Mouse (Mus musculus): ENCODE data around the gene Traf3ip1. TPM values are rescaled to one million over a fixed set of nuclear protein-coding genes. Genes with fewer than 3 reads are reported as not detected.
A peak's percentile ranks its signal among the peaks of the same experiment; 100 is the strongest.

The Traf3ip1 gene
- polyA plus RNA-seq, 2 experiments: 1.3 to 4.1 TPM

- Histone ChIP-seq H3K27ac (no peak overlapping the region), H3K36me3 (replicated peaks; ENCODE audit: control insufficient read depth, insufficient read depth, low read depth) (no peaks in the 10 kb centered on the region), H3K9ac (replicated peaks) (no peak overlapping the region), H3K4me3 (ENCODE audit: insufficient read depth in 1 of 2, low read depth in 2 of 2, low read length in 2 of 2) (no peak overlapping the region), H3K27me3 (ENCODE audit: control insufficient read depth, insufficient read depth, low read length) (no peaks in the 10 kb centered on the region), H3K4me2 (ENCODE audit: low read depth) (no peak overlapping the region), H3K9me3 (ENCODE audit: control insufficient read depth, low read length) (no peaks in the 10 kb centered on the region), H3K4me1 (replicated peaks; ENCODE audit: control insufficient read depth in 2 of 2, insufficient read depth in 2 of 2, low read length in 1 of 2) (0 out of 4 replicates have a peak, but pooled peaks cover 0 to 2% of the 10 kb centered on the region in 2 experiments)
- ATAC-seq (ENCODE audit: insufficient read depth) (no peak), DNase-seq (ENCODE audit: low read depth in 3 of 3, low spot score in 3 of 3) (no peak)
- WGBS (ENCODE audit: insufficient replicate concordance): 73% methylated on average over 1 of the region's 1 CpGs
- TF ChIP-seq CTCF (IDR thresholded peaks at IDR 0.05; ENCODE audit: low read depth) (peak; percentile 29; the same call in 1 of the 2 replicates), EP300 (IDR thresholded peaks at IDR 0.05; ENCODE audit: low read depth) (no peak)
Observed at GRCm38 (mm10) chr1:91478958-91479357, 15.5 kb upstream of the Traf3ip1 start.

DNA sequence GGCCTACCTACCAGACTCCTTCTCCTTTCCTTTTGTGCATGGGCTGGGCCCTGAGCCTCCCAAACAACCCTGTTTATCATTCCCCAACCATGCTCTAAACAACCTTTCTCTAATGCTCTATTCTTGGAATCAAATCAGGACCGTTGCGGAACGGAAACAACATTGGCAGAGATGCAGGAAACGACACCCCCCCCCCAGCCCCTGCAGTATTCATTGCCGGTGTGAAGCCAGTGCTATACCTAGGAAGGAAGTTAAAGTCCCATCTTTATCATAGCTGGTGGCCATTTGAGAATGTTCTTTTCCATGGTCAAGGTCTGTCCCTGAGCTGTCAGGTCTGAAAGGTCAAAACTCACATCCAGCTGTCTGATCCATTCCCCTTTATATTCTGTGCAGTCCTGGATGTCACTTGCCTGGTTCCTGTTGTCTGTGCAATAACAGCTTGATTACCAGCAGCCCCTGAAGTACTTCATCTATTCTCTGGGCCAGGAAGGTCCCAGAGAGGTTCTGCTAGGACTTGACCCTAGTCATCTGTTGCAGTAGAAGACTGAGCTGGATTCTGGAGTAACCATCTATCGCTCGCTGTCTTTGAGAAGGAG, 11.7 kb upstream of the Traf3ip1 start:
- 44% methylated on average over 7 of the region's 7 CpGs for WGBS (ENCODE audit: insufficient replicate concordance)
- H3K4me3 ChIP-seq (ENCODE audit: insufficient read depth in 1 of 2, low read depth in 2 of 2, low read length in 2 of 2): no peak overlapping the region
- DNase-seq (ENCODE audit: low read depth in 3 of 3, low spot score in 3 of 3): no peak
- no peaks in the 10 kb centered on the region for H3K36me3 ChIP-seq (replicated peaks; ENCODE audit: control insufficient read depth, insufficient read depth, low read depth)
- no peaks in the 10 kb centered on the region for H3K9me3 ChIP-seq (ENCODE audit: control insufficient read depth, low read length)
- no peak for ATAC-seq (ENCODE audit: insufficient read depth)
- no peak overlapping the region for H3K4me2 ChIP-seq (ENCODE audit: low read depth)
- TF ChIP-seq CTCF (IDR thresholded peaks at IDR 0.05; ENCODE audit: low read depth) (no peak), EP300 (IDR thresholded peaks at IDR 0.05; ENCODE audit: low read depth) (no peak)
- no peak overlapping the region for H3K9ac ChIP-seq (replicated peaks)
- 0 out of 4 replicates have a peak, but pooled peaks cover 0 to 2% of the 10 kb centered on the region in 2 experiments for H3K4me1 ChIP-seq (replicated peaks; ENCODE audit: control insufficient read depth in 2 of 2, insufficient read depth in 2 of 2, low read length in 1 of 2)
- no peak overlapping the region for H3K27ac ChIP-seq
- H3K27me3 ChIP-seq (ENCODE audit: control insufficient read depth, insufficient read depth, low read length): no peaks in the 10 kb centered on the region

DNA sequence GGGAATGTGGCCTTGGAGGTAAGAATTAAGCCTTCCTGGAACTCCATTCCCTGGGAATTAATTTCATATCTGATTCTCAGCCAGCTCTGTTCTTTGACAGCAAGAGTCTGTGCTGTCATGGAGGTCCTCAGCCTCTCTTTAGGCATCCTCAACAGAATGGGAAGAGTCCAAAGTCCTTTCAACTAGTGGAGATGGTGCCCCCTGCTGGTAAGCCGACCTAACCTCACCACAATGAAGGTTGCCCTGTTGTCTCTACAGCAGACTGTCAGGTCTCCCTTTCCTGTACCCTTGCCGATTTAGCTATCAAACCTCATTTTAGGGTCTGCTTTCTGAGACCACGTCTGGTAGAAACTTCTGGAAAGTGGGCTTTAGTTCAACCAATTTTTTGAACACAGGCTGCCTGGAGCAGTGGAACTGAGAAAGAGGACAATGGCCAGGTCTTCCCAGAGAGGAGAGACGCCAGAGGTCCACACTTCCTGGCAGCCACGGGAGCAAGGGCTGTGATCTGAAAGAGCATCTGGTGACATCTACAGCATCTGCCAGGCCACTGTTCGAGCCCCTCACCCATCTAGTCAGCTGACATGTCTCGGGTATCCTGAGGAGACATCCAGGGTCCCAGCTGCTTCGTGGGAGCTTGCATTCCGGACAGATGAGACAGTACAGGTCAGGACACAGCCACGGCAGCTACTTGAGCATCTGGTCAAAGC, 11.0 kb upstream of the Traf3ip1 start:
- DNase-seq (ENCODE audit: low read depth in 3 of 3, low spot score in 3 of 3) (peak; percentile 47 to 49 (median 49)), ATAC-seq (ENCODE audit: insufficient read depth) (peak; percentile 51; the same call in 1 of the 2 replicates)
- Histone ChIP-seq H3K9ac (replicated peaks) (no peak overlapping the region), H3K4me3 (ENCODE audit: insufficient read depth in 1 of 2, low read depth in 2 of 2, low read length in 2 of 2) (no peak overlapping the region), H3K4me2 (ENCODE audit: low read depth) (no peak overlapping the region), H3K9me3 (ENCODE audit: control insufficient read depth, low read length) (no peaks in the 10 kb centered on the region), H3K4me1 (replicated peaks; ENCODE audit: control insufficient read depth in 2 of 2, insufficient read depth in 2 of 2, low read length in 1 of 2) (0 out of 4 replicates have a peak, but pooled peaks cover 0 to 2% of the 10 kb centered on the region in 2 experiments), H3K27me3 (ENCODE audit: control insufficient read depth, insufficient read depth, low read length) (no peaks in the 10 kb centered on the region), H3K36me3 (replicated peaks; ENCODE audit: control insufficient read depth, insufficient read depth, low read depth) (no peaks in the 10 kb centered on the region), H3K27ac (no peak overlapping the region)
- TF ChIP-seq EP300 (IDR thresholded peaks at IDR 0.05; ENCODE audit: low read depth): no peak
- TF ChIP-seq CTCF (IDR thresholded peaks at IDR 0.05; ENCODE audit: low read depth): peak; percentile 89
- 35% methylated on average over 10 of the region's 10 CpGs for WGBS (ENCODE audit: insufficient replicate concordance)

DNA sequence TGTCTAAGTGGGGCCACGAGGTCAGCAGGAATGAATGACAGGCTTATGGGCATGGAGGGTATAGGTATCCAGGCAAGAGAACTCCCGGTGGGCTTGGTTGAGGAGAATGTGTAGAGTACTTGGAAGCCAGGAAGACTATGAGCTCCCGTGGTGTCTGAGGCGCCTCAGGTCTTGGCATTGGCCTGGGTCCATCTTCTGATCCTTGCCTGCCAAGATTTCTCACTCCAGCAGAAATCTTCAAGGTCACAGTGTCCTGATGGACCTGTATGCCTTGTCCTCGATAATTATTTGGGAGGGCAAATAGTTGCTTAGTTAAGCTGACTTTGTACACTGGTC, 10.5 kb upstream of the Traf3ip1 start:
- DNase-seq (ENCODE audit: low read depth in 3 of 3, low spot score in 3 of 3): no peak
- Histone ChIP-seq H3K4me1 (replicated peaks; ENCODE audit: control insufficient read depth in 2 of 2, insufficient read depth in 2 of 2, low read length in 1 of 2) (0 out of 4 replicates have a peak, but pooled peaks cover 0 to 2% of the 10 kb centered on the region in 2 experiments), H3K27me3 (ENCODE audit: control insufficient read depth, insufficient read depth, low read length) (no peaks in the 10 kb centered on the region), H3K4me3 (ENCODE audit: insufficient read depth in 1 of 2, low read depth in 2 of 2, low read length in 2 of 2) (no peak overlapping the region), H3K4me2 (ENCODE audit: low read depth) (no peak overlapping the region), H3K27ac (no peak overlapping the region), H3K9me3 (ENCODE audit: control insufficient read depth, low read length) (no peaks in the 10 kb centered on the region), H3K9ac (replicated peaks) (no peak overlapping the region), H3K36me3 (replicated peaks; ENCODE audit: control insufficient read depth, insufficient read depth, low read depth) (no peaks in the 10 kb centered on the region)
- ATAC-seq (ENCODE audit: insufficient read depth): no peak
- WGBS (ENCODE audit: insufficient replicate concordance): 59% methylated on average over 5 of the region's 5 CpGs
- TF ChIP-seq CTCF (IDR thresholded peaks at IDR 0.05; ENCODE audit: low read depth) (no peak), EP300 (IDR thresholded peaks at IDR 0.05; ENCODE audit: low read depth) (no peak)

DNA sequence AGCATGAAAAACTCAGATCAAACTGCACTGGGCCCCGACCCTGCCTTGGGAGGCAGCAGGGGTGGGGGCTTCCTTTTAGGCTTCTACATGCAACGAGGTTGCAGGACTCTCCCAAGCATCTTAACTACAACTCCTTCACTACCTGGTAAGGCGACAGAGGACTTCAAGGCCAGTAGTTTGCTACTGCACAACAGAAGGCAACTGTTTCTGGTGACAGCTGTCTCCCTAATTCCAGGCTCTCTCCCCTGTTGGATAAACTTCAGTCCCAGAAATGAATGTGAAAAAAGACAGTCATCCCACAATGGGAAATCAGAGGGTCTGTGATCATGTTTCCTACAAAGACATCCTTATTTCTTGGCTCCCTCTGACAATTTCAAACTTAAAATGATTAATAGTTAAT, 9.0 kb upstream of the Traf3ip1 start:
- no peak for ATAC-seq (ENCODE audit: insufficient read depth)
- DNase-seq (ENCODE audit: low read depth in 3 of 3, low spot score in 3 of 3): no peak
- no peak overlapping the region for H3K9ac ChIP-seq (replicated peaks)
- peaks cover 0 to 4% of the 10 kb centered on the region in 2 experiments; a peak in 1 of 4 replicates for H3K4me1 ChIP-seq (replicated peaks; ENCODE audit: control insufficient read depth in 2 of 2, insufficient read depth in 2 of 2, low read length in 1 of 2)
- H3K4me2 ChIP-seq (ENCODE audit: low read depth): no peak overlapping the region
- no peak overlapping the region for H3K27ac ChIP-seq
- H3K27me3 ChIP-seq (ENCODE audit: control insufficient read depth, insufficient read depth, low read length): no peaks in the 10 kb centered on the region
- no peak for TF ChIP-seq CTCF (IDR thresholded peaks at IDR 0.05; ENCODE audit: low read depth)
- no peak for TF ChIP-seq EP300 (IDR thresholded peaks at IDR 0.05; ENCODE audit: low read depth)
- no peak overlapping the region for H3K4me3 ChIP-seq (ENCODE audit: insufficient read depth in 1 of 2, low read depth in 2 of 2, low read length in 2 of 2)
- WGBS (ENCODE audit: insufficient replicate concordance): 48% methylated on average over 3 of the region's 3 CpGs
- H3K9me3 ChIP-seq (ENCODE audit: control insufficient read depth, low read length): no peaks in the 10 kb centered on the region
- H3K36me3 ChIP-seq (replicated peaks; ENCODE audit: control insufficient read depth, insufficient read depth, low read depth): no peaks in the 10 kb centered on the region
